Mouse (Mus musculus) brain, embryonic 14.5 days (tissue): ENCODE results near the gene Vav3. TPM values are rescaled to one million over a fixed set of nuclear protein-coding genes. Genes with fewer than 3 reads are reported as not detected.

Experiments
- DNase-seq: peaks from one replicate; pipeline ENCODE4 v3.0.0-alpha.2; 2011; ENCODE audit warnings: low read depth
- CTCF ChIP-seq: fragments of 200-500 bp; IDR thresholded peaks from 2 replicates; pipeline ENCODE4 v1.5.1; 2012; ENCODE audit warnings: inconsistent platforms, mild to moderate bottlenecking, moderate library complexity, borderline replicate concordance; ENCODE audit not compliant: insufficient read depth, insufficient read length; ENCODE audit errors: extremely low read depth
- POLR2A ChIP-seq: fragments of 200-500 bp; IDR thresholded peaks from 2 replicates; pipeline ENCODE4 v1.6.1; 2012; ENCODE audit warnings: mild to moderate bottlenecking, inconsistent platforms, borderline replicate concordance; ENCODE audit not compliant: poor library complexity, insufficient read depth, insufficient read length, severe bottlenecking; ENCODE audit errors: extremely low read depth
- polyA plus RNA-seq: library from polyadenylated mRNA; depleted of rRNA; stranded (reverse); fragments of >200 nt; gene quantifications from 2 replicates; pipeline ENCODE4 v1.2.3, GENCODE M21; 2012

Gene Vav3
- polyA plus RNA-seq, 1 experiment: 15.7 TPM

DNA sequence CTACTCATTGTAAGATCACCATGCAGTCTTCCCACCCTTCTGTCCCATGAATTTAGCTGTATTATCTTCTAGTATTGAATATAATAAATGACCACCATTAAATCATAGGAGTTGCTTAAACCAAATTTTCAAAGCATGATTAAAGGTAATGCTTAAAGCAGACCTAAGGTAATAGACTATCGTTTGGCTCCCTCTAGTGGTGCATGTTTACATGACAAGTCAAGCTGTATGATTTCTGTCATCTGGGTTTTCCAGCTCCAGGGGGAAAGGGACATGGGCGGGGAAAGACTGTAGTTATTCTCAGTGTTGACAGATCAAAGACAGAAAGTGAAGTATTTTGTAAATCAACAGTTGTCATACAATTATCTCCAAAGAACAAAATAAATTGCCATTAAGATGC lies 151.1 kb downstream of the Vav3 start:
- TF ChIP-seq CTCF: peak; percentile 63; the same call in 1 of the 2 replicates
- no peak for TF ChIP-seq POLR2A
- peak; percentile 91 for DNase-seq

- no peak for TF ChIP-seq POLR2A
- TF ChIP-seq CTCF: no peak
Observed at GRCm38 (mm10) chr3:109496461-109496860, 156.0 kb downstream of the Vav3 start.

GRCm38 (mm10) chr3:109497074-109497473 lies 156.6 kb downstream of the Vav3 start:
- TF ChIP-seq CTCF (peak; percentile 1; the same call in 1 of the 2 replicates), POLR2A (no peak)
- peak; percentile 26 for DNase-seq

More at GRCm38 (mm10) chr3:109496461-109496860, 156.0 kb downstream of the Vav3 start:
- peak; percentile 68 for DNase-seq

DNA sequence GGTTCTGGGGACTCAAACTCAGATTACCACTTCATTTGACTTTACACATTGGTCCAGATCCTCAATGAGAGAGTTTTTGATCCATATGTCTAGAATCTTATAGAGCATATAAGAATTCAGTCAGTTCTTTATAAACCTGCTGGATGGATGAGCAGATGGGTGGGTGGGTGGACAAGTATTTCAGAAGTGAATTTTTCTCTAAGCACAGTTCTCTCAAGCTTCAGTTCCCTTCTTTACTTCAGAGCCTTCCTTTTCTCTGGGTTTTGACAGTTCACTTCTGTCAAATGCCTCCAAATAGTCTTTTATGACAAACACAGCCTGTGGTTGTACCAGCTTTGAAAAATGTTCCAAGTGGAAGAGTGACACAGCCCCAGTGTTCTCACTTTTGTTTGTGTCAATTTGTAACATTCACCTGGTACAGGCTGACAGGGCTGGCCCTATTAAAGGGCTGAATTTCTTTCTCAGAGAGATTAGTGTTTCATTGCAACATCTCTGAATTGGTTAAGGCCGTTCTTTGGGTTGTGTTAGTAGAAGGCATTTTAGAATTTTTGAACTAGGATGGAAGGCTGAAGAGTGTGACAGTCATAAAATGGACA lies 159.5 kb downstream of the Vav3 start:
- no peak for DNase-seq

DNA sequence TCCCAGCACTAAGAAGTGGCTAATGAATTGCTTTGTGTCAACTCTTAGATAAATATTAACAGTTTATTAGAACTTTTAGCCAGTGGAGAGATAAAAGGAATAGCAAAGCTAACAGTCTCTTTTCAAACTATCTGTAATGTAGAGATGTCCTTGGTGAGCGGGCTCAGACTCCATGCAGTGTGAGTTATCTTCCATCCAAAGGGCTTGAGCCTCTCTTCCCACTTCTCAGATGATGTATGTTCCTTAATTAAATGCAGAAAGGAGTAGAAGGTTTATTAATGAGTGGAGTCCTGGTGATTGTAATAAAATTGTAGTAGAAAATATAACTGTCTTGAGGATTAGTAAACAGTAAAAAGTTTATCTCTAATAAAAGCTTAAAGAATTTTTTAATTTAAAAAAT lies 169.3 kb downstream of the Vav3 start:
- TF ChIP-seq CTCF: no peak
- no peak for TF ChIP-seq POLR2A
- no peak for DNase-seq

More for the DNA sequence above, 159.5 kb downstream of the Vav3 start:
- TF ChIP-seq CTCF (no peak), POLR2A (no peak)

DNA sequence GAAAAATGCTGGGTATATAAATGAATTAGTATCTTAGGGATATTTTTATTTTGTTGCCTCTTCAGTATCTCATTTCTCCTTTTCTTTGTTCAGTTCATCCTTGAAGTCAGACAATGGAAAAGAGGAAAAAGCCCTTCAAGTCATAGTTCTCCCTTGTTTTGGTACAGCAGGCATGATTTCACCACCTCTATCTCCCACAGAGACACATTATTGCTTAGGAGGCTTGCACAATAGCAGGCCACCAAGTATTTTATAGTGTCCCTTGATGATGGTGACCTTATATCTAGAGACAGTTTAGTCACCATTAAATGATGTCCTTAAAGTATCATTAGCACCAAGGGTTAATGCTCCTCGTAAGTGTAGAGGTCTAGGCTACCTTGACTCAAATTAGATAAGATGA lies 171.4 kb downstream of the Vav3 start:
- no peak for DNase-seq
- TF ChIP-seq POLR2A (no peak), CTCF (no peak)

DNA sequence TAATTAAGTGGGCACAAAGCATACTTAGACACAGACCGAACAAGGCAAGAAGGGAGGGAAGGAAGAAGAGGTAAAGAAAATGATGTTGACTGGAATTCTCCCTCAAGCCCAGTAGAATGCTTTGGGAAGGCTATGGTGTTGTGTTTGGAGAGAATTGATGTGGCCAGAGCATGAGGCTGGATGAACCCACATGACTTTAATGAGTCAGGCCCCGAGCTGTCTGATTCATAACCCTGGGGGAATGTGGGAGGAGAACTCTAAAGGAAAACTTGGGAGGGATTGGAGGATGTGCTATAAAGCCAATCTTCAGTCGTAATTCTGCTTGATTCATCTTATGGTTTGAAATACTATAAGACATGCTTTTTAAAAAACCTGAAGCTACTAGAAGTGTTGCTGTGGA lies 175.0 kb downstream of the Vav3 start:
- no peak for DNase-seq

DNA sequence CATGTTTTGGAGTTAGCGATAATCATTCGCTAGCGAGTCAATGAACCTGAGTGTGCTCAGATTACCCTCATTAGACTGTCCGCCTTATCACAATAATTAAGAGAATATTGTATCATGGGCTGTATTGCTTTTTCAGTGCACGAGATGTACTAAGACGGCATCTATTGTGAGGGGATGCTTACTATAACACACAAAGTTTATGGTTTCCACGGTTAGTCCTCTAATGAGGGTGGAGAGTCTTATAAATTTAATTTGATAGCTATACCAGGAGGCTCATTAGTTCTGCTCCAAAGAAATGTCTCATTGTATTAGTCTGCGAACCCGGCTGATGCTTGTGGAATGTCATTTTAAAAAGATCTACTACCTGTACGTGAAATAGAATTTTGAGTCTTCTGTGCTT lies 175.9 kb downstream of the Vav3 start:
- TF ChIP-seq POLR2A (no peak), CTCF (no peak)
- no peak for DNase-seq

More for the DNA sequence above, 175.0 kb downstream of the Vav3 start:
- TF ChIP-seq POLR2A (no peak), CTCF (no peak)

- DNase-seq: no peak
- no peak for TF ChIP-seq POLR2A
- TF ChIP-seq CTCF: no peak
Observed at GRCm38 (mm10) chr3:109522115-109522514, 181.7 kb downstream of the Vav3 start.

DNA sequence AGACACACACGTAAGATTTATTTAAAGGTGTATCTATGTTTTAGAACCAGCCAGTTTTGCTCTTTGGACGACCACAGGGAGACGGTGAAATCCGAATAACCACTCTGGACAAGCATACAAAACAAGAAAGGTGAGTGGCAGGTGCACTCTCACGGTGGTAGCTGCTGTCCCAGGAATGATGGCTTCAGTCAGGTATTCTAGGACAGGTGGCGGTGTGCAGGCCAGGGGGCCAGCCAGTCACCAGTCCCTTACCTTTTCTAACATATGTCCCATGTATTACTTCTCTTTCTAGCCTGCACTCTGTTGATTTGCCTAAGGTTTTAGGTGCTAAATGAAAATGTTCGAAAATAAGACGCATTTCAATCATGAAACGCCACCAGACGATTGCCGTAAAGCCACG lies 185.4 kb downstream of the Vav3 start:
- DNase-seq: no peak
- no peak for TF ChIP-seq CTCF
- TF ChIP-seq POLR2A: no peak

GRCm38 (mm10) chr3:109526246-109526645 lies 185.8 kb downstream of the Vav3 start:
- DNase-seq: peak; percentile 94
- no peak for TF ChIP-seq POLR2A
- peak; percentile 80; the same call in 1 of the 2 replicates for TF ChIP-seq CTCF

DNA sequence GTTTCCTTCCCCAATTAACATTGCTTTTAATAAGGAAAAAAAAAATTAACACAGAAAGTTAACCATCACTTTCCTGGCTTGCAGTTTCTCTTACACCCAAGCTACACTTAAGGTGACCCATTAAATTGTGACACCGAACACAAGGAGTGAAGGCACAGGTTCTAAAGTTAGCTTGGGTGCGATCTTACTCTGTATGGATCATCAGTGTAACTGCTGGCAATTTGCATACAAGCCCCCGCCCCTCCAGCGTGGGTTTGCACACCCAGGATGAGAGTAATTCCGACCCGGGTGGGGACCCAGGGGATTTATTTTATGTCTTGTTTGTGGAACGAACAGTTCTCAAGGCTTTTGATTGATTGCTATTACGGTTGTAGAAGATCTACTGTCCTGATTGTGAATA lies 186.2 kb downstream of the Vav3 start:
- TF ChIP-seq CTCF: no peak
- no peak for TF ChIP-seq POLR2A

GRCm38 (mm10) chr3:109528688-109529087 lies 188.2 kb downstream of the Vav3 start:
- peak; percentile 12; the same call in 1 of the 2 replicates for TF ChIP-seq CTCF
- TF ChIP-seq POLR2A: no peak
- DNase-seq: peak; percentile 61

More for the DNA sequence above, 186.2 kb downstream of the Vav3 start:
- DNase-seq: no peak
